Mouse (Mus musculus) embryonic stem cell, embryonic (primary cell): Measurements from ENCODE around the gene Dlec1.

Experiments
- CTCF ChIA-PET, 4 experiments: fragments of 300-600 bp in 2 of 4; fragments of 350-600 bp in 2 of 4; sonication (Branson Sonifier 250); formaldehyde crosslinking; loops; one replicate each; lab custom pipeline; 2022; ENCODE audit warnings: inconsistent platforms in 2 of 4; lab: Charles Lee
- POLR2A ChIA-PET, 4 experiments: fragments of 300-600 bp in 2 of 4; fragments of 350-600 bp in 2 of 4; sonication (Branson Sonifier 250); formaldehyde crosslinking; loops; one replicate each; lab custom pipeline; 2022; ENCODE audit warnings: antibody characterized with exemption in 4 of 4, inconsistent platforms in 1 of 4; lab: Charles Lee

Gene Dlec1

GRCm38 (mm10) chr9:119107566-119107965 lies 5.3 kb downstream of the Dlec1 start:
- POLR2A ChIA-PET: interaction anchor here in 2 of 4 experiments (0.8 to 1.5 kb wide), 4 partner anchors 20 to 245 kb away, joined by 3 to 4 read pairs (median 3); no protein-coding TSS in a partner anchor
- CTCF ChIA-PET: interaction anchor here (0.6 to 2.2 kb wide), 37 partner anchors 9 to 966 kb away, joined by 3 to 17 read pairs (median 4); partner anchors contain the start of genes Acaa1b (in 3 of the 4) and Myd88 (in 2 of the 4)

GRCm38 (mm10) chr9:119109685-119110353 lies 7.5 kb downstream of the Dlec1 start:
- ChIA-PET CTCF (interaction anchor here in 2 of 4 experiments (0.7 to 1.5 kb wide), 3 partner anchors 60 to 320 kb away, joined by 4 to 7 read pairs (median 6); no protein-coding TSS in a partner anchor), POLR2A (interaction anchor here in 1 of 4 experiments (1.0 to 1.8 kb wide), 2 partner anchors 27 to 184 kb away, joined by 3 to 5 read pairs; partner anchors contain the start of gene Ctdspl)

GRCm38 (mm10) chr9:119110640-119111039 lies 8.4 kb downstream of the Dlec1 start:
- POLR2A ChIA-PET: interaction anchor here in 1 of 4 experiments (1.8 kb wide), 1 partner anchor 28 kb away, joined by 5 read pairs; no protein-coding TSS in a partner anchor

GRCm38 (mm10) chr9:119114911-119115310 lies 12.6 kb downstream of the Dlec1 start:
- ChIA-PET POLR2A (interaction anchor here in 2 of 4 experiments (1.1 to 1.2 kb wide), 2 partner anchors 38 to 288 kb away, joined by 3 read pairs; no protein-coding TSS in a partner anchor), CTCF (interaction anchor here in 2 of 4 experiments (0.6 to 1.6 kb wide), 7 partner anchors 27 to 1456 kb away, joined by 3 to 8 read pairs (median 3); no protein-coding TSS in a partner anchor)

More at GRCm38 (mm10) chr9:119110640-119111039, 8.4 kb downstream of the Dlec1 start:
- CTCF ChIA-PET: interaction anchor here in 3 of 4 experiments (0.7 to 1.5 kb wide), 5 partner anchors 60 to 1247 kb away, joined by 4 to 7 read pairs (median 4); no protein-coding TSS in a partner anchor

GRCm38 (mm10) chr9:119119409-119120167 lies 17.3 kb downstream of the Dlec1 start:
- ChIA-PET CTCF (interaction anchor here in 2 of 4 experiments (0.6 to 0.7 kb wide), 2 partner anchors 37 to 93 kb away, joined by 3 read pairs; no protein-coding TSS in a partner anchor), POLR2A (interaction anchor here in 1 of 4 experiments (0.7 kb wide), 1 partner anchor 18 kb away, joined by 3 read pairs; the partner anchor contains the start of gene Dlec1)

GRCm38 (mm10) chr9:119120168-119120560 lies 17.9 kb downstream of the Dlec1 start:
- CTCF ChIA-PET: interaction anchor here in 1 of 4 experiments (0.6 kb wide), 1 partner anchor 94 kb away, joined by 3 read pairs; no protein-coding TSS in a partner anchor
- POLR2A ChIA-PET: interaction anchor here in 1 of 4 experiments (0.6 kb wide), 1 partner anchor 18 kb away, joined by 3 read pairs; the partner anchor contains the start of gene Dlec1

- CTCF ChIA-PET: interaction anchor here in 1 of 4 experiments (0.6 kb wide), 1 partner anchor 197 kb away, joined by 3 read pairs; no protein-coding TSS in a partner anchor
- POLR2A ChIA-PET: interaction anchor here in 1 of 4 experiments (0.7 kb wide), 1 partner anchor 199 kb away, joined by 3 read pairs; no protein-coding TSS in a partner anchor
These were observed 20.5 kb downstream of the Dlec1 start for GRCm38 (mm10) chr9:119122596-119123369.

- POLR2A ChIA-PET: interaction anchor here in 1 of 4 experiments (0.6 kb wide), 1 partner anchor 133 kb away, joined by 4 read pairs; no protein-coding TSS in a partner anchor
- CTCF ChIA-PET: interaction anchor here in 1 of 4 experiments (0.6 kb wide), 1 partner anchor 289 kb away, joined by 5 read pairs; no protein-coding TSS in a partner anchor
These were observed 26.3 kb downstream of the Dlec1 start for GRCm38 (mm10) chr9:119128436-119129181.

- CTCF ChIA-PET: no interaction called here
- POLR2A ChIA-PET: interaction anchor here in 1 of 4 experiments (0.8 kb wide), 1 partner anchor 9 kb away, joined by 3 read pairs; no protein-coding TSS in a partner anchor
These were observed 28.4 kb downstream of the Dlec1 start for GRCm38 (mm10) chr9:119130692-119131091.

GRCm38 (mm10) chr9:119138836-119139235 lies 36.6 kb downstream of the Dlec1 start:
- ChIA-PET POLR2A (no interaction called here), CTCF (no interaction called here)

GRCm38 (mm10) chr9:119142066-119142465 lies 39.8 kb downstream of the Dlec1 start:
- CTCF ChIA-PET: interaction anchor here in 2 of 4 experiments (0.6 to 1.0 kb wide), 2 partner anchors 34 to 260 kb away, joined by 3 read pairs; partner anchors contain the start of gene Acvr2b (in 1 of the 2)
- POLR2A ChIA-PET: no interaction called here

- ChIA-PET CTCF (no interaction called here), POLR2A (interaction anchor here in 1 of 4 experiments (0.5 kb wide), 1 partner anchor 49 kb away, joined by 3 read pairs; no protein-coding TSS in a partner anchor)
These were observed 41.1 kb downstream of the Dlec1 start for GRCm38 (mm10) chr9:119143372-119143771.

- ChIA-PET POLR2A (interaction anchor here in 1 of 4 experiments (1.4 kb wide), 1 partner anchor 10 kb away, joined by 4 read pairs; no protein-coding TSS in a partner anchor), CTCF (interaction anchor here in 3 of 4 experiments (0.6 to 1.3 kb wide), 4 partner anchors 12 to 47 kb away, joined by 3 to 4 read pairs (median 3); partner anchors contain the start of gene Acaa1b (in 2 of the 3))
These were observed 42.4 kb downstream of the Dlec1 start for GRCm38 (mm10) chr9:119144696-119145095.

- POLR2A ChIA-PET: interaction anchor here in 1 of 4 experiments (1.4 kb wide), 1 partner anchor 10 kb away, joined by 4 read pairs; no protein-coding TSS in a partner anchor
- CTCF ChIA-PET: interaction anchor here in 3 of 4 experiments (0.6 to 1.3 kb wide), 4 partner anchors 11 to 47 kb away, joined by 3 to 4 read pairs (median 3); partner anchors contain the start of gene Acaa1b (in 2 of the 3)
These were observed 42.9 kb downstream of the Dlec1 start for GRCm38 (mm10) chr9:119145137-119145536.

GRCm38 (mm10) chr9:119145638-119146037 lies 43.4 kb downstream of the Dlec1 start:
- ChIA-PET POLR2A (interaction anchor here in 1 of 4 experiments (1.4 kb wide), 1 partner anchor 9 kb away, joined by 4 read pairs; no protein-coding TSS in a partner anchor), CTCF (interaction anchor here in 1 of 4 experiments (1.3 kb wide), 1 partner anchor 11 kb away, joined by 3 read pairs; the partner anchor contains the start of gene Acaa1b)
